Mouse (Mus musculus): Measurements from ENCODE around the gene Dnm2. TPM values are rescaled to one million over a fixed set of nuclear protein-coding genes. Genes with fewer than 3 reads are reported as not detected.
"Not testable (repeated sequence)": the region's sequence is repeated elsewhere in the genome, so short reads cannot be mapped to it uniquely, and the experiment has no call there.

The Dnm2 gene
- polyA plus RNA-seq, 2 experiments from 2014 or later, result 97.0 to 119 TPM

DNA sequence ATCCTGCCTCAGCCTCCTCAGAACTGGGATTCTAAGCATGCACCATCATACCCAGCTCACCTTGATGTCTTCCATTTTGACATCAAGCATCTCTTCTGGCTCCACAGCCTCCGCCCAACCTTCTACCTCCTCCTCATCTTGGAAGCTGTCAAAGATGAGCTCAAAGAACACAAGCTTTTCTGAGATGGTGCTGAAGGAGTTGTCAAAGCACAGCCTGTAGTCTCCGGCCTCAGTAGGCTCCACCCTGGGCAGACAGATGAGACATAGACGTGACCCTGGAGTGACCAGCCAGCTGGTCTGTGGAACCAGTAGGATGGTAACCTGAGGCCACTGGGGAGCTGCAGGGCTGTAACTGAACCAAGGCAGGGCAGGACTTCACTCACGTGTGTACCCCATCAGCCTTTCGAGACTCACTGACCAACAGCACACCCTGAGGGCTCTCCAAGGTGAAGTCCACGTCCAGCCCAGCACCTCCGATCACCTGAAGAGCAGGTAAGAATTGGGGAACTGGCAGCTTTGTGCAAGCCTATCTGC lies 84.2 kb downstream of the Dnm2 start:
- no peak for ATAC-seq

DNA sequence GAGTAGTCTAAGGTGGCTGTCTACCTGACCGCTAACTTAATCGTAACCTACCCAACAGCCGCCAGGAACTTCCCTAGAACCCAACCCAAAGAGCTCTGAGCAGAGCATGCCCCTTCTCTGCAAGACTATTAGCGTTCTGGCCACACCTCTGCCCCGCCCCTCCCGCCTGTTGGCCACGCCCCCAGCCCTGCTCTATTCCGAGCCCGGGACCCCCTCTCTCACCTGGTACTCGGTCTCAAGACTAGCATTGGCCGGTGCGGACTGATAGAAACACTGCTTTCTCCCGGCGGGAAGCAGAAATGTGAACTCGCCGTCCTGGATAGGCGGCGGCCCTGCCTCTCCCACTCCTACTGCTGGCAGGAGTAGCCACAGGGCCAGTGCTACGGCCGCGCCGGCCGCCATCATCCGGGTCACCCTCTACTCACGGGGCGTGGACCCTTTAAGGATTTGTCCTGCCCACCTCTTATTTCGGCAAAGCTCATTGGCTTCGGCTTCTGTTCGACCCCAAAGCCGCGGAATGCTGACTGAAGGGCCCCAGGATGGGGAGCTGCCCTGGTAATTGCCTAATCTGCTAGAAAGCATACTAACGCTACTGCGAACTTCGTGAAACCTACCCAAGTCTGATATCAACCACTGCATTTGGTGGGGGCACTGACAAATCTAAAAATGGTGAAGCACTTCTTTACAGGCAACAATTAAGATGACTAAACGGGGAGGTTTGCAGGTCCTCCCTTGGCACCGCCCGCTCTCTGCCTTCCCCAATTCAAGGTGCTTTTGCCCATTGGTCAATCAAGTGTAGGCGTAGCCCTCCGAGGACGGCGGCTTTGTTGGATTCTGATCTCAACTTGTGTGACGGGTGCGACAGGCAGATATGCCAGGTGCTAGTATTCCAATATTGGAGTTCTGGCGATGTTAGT lies 85.3 kb downstream of the Dnm2 start, which contains the start of gene Tmed1:
Tmed1 (minus strand) TSS at position 481 of the 917 bp plus-strand sequence.
- peak; percentile 81 for ATAC-seq

DNA sequence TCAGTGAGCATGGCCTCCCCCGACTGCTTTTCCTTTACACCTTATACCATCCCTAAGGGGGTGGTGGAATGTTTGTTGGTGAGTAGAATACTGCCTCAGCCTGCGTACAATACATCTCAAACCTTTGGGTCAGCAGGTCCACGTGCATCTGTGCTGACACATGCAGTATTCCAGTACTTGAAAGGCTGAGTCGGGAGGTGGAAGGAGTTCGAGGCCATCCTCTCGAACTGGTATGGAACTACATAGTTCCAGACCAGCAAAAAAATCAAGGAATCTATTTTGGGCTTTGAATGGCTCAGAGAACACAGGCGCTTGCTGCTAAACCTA lies 85.9 kb downstream of the Dnm2 start:
- ATAC-seq, result no peak

DNA sequence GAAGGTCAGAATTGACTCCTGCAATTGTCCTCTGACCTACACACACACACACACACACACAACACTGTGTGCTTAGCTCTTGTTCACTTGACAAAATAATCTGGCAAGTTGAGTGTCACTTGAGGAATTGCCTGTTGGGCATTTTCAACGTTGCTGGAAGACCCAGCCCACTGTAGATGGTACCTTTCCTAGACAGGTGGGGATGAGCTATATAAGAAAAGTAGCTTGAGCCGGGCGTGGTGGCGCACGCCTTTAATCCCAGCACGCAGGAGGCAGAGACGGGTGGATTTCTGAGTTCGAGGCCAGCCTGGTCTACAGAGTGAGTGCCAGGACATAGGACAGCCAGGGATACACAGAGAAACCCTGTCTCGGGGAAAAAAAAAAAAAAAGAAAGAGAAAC lies 86.3 kb downstream of the Dnm2 start:
- ATAC-seq, result no peak

DNA sequence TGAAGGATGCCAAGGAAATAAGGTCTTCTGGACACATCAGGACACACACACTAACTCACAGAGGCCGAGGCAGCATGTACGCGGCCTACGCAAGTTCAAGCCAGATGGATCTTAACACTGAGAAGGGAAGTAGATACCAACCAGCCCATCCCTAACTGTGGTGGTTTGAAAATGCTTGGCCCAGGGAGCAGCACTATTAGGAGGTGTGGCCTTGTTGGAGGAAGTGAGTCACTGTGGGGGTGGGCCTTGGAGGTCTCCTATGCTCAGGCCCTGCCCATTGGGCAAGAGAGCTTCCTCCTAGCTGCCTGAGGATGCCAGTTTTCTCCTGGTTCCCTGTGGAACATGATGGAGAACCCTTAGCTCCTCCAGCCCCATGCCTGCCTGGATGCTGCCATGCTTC lies 88.8 kb downstream of the Dnm2 start:
- no peak for ATAC-seq

GRCm38 (mm10) chr9:21517947-21518495 lies 93.3 kb downstream of the Dnm2 start:
- ATAC-seq, result no peak

DNA sequence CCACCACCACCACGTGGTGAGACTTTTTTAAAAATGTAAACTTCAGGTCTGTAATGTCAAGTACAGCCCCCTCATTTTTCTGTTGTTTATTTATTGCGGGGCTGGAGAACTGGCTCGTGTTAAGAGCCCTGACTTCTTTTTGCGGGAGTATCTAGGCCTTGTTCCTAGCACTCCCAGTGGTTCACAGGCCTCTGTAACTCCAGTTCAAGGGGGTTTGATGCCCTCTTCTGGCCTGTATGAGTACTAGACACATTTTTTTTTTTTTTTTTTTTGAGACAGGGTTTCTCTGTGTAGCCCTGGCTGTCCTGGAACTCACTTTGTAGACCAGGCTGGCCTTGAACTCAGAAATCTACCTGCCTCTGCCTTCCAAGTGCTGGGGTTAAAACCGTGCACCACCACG lies 94.0 kb downstream of the Dnm2 start:
- ATAC-seq, result not testable (repeated sequence)

DNA sequence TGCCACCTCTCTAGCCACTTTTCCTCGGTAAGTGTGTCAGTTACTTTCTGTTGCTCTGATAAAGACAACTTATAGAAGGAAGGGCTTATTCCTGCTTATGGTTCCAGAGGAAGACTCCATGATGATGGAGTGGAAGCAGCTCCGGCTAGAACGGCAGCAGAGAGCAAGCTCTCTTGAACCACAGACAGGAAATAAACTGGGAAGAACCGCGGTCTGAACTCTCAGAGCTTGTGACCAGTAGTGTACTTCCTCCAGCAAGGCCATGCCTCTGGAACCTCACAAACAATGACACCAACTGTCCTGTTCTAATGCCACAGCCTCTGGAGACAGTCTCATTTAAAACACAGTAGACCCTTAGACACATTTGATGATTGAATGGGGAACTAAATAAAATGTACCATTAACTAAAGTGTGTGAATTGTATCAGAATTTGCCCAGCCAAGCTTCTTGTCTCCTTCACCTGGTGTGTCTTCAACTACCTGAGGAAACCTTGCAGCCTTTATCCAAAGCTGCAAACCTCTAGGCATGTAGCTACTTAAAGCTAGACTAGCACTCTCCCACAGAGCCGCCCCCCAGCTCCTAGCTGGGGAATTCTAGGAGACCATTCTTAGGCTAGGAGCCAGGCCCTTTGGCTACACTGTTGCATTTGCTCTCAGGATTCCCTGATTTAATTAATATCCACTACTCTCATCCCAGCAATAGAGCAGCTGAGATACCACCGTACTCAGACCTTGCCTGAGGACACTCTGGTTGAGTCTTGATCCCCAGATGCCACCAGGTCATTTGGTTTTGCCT lies 100.6 kb downstream of the Dnm2 start:
- ATAC-seq, result no peak

- ATAC-seq, result peak; percentile 88
Measured at GRCm38 (mm10) chr9:21525937-21526633, 101.4 kb downstream of the Dnm2 start, which contains the start of gene AB124611. AB124611 (plus strand) TSS chr9:21526176.

DNA sequence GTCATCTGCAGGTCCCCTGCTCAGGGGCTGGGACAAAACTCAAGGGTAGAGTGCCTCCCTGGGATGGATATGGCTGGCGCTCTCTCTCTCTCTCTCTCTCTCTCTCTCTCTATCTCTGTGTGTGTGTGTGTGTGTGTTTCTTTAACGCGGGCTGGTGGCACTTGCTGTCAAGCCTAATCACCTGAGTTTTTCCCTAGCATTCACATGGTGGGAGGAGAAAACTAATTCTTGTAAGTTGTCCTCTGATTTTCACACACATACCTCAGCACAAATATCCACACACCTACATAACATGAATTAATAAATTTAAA lies 101.9 kb downstream of the Dnm2 start:
- ATAC-seq, result no peak

GRCm38 (mm10) chr9:21527100-21527801 lies 102.5 kb downstream of the Dnm2 start:
- ATAC-seq, result no peak

DNA sequence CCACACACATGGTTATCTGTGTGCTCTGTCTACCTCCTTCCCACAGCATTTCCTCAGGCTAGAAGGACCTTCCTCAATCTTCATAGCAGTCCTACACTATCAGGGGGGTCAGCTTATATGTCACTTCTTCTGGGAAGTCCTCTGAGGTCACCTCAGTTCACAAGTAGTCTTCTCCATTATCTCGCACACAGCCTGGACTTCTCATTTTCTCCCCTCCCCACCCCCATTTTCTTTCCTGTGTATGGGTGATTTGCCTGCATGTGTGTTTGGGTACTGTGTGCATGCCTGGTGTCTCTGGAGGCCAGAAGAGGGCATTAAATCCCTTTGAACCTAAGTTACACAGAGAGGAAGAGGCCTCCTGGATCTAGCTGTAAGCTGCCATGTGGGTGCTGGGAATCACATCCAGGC lies 103.2 kb downstream of the Dnm2 start:
- ATAC-seq, result no peak

GRCm38 (mm10) chr9:21536501-21536900 lies 111.8 kb downstream of the Dnm2 start:
- ATAC-seq, result no peak

GRCm38 (mm10) chr9:21537009-21537408 lies 112.3 kb downstream of the Dnm2 start:
- no peak for ATAC-seq

GRCm38 (mm10) chr9:21539981-21540753 lies 115.5 kb downstream of the Dnm2 start:
- ATAC-seq, result no peak

GRCm38 (mm10) chr9:21542001-21542400 lies 117.3 kb downstream of the Dnm2 start:
- ATAC-seq, result not testable (repeated sequence)

GRCm38 (mm10) chr9:21545351-21545915 lies 120.7 kb downstream of the Dnm2 start:
- no peak for ATAC-seq

DNA sequence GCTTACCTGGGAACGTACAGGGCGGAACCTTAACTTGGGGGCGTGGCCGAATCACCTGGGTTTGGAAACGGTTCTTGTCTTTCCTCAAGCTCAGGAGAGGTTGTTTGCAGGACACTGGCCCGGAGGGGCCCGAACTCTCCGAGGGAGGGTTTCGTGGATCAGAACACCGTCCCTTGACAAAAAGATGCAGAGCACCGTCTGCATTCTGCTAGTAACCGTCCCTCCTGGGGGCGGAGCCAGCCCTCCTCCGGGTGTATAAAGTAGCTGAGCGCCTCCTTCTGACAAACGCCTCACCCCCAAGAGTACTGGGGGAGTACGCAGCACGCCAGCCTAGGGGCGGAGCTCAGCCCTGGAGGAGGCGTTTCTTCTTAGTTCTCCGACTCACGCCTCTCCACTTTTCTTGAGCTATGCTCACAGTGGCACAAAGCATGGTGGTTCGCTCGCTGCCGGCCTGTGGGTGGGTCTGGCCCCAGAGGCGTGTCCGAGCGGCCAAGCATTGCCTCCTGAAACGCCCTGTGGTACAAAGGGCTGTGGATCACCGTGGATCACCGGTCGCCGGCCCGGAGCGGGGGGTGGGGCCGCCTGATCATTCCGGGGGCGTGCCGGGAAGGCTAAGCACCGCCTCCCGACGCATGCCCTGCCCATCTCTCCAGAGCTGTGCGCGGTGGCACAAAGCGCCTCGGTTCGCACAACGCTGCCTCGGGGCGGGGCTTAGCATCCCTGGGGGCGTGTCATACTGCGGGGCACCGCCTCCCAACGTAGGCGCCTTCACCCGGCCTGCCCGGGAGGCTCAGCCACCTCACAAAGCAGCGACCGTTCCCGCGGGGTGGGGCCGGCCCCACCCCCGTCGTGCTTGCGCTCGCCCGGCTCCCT lies 121.4 kb downstream of the Dnm2 start:
- peak; percentile 86 for ATAC-seq

DNA sequence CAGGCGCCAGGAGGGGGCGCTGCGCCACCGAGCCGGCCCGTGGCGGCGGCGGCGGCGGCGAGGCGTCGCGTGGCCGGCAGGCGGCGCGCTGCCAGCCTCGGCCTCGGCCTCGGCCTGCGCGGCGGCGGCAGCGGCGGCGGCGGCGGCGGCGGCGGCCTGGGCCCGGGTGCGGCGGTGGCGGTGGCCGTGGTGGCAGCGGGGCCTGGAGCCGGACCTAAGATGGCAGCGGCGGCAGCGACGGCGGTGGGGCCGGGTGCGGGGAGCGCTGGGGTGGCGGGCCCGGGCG lies 122.0 kb downstream of the Dnm2 start, which contains the start of gene Carm1:
Carm1 (plus strand) TSS at position 106 of the 286 bp plus-strand sequence.
- no peak for ATAC-seq

Measured in CD4-positive, CD25-positive, alpha-beta regulatory T cell, adult 4 months (primary cell).